Mouse (Mus musculus): ENCODE measurements around the gene Zfp706.

GRCm38 (mm10) chr15:36973714-36974113 lies 33.9 kb downstream of the Zfp706 start:
- no peak for TF ChIP-seq NRF1 (IDR thresholded peaks at IDR 0.05; ENCODE audit: low read depth, low read length)
- no peak for TF ChIP-seq ZNF384 (IDR thresholded peaks at IDR 0.05; ENCODE audit: low read depth, low read length)
- no peak for TF ChIP-seq POLR2A (IDR thresholded peaks at IDR 0.05; ENCODE audit: low read depth, low read length)
